Mouse (Mus musculus) gastrocnemius, postnatal 10 days (tissue): ENCODE data around the gene Patl2. TPM values are rescaled to one million over a fixed set of nuclear protein-coding genes. Genes with fewer than 3 reads are reported as not detected.

Source experiments
- DNase-seq: peaks from one replicate; pipeline ENCODE4 v3.0.0; 2021; ENCODE audit warnings: mixed read lengths
- total RNA-seq, 2 experiments: library from RNA; stranded (reverse); gene quantifications; 2 replicates each; pipeline ENCODE4 v1.2.3; 2021

Patl2 gene
- total RNA-seq, 2 experiments from 2014 or later, result not detected

GRCm38 (mm10) chr2:122171292-122171691 lies 14.7 kb downstream of the Patl2 start:
- DNase-seq, result no peak

- no peak for DNase-seq
Measured at GRCm38 (mm10) chr2:122164293-122164692, 21.7 kb downstream of the Patl2 start.

- DNase-seq, result no peak
Measured at GRCm38 (mm10) chr2:122163430-122164195, 22.4 kb downstream of the Patl2 start.

GRCm38 (mm10) chr2:122162529-122162928 lies 23.5 kb downstream of the Patl2 start:
- no peak for DNase-seq

DNA sequence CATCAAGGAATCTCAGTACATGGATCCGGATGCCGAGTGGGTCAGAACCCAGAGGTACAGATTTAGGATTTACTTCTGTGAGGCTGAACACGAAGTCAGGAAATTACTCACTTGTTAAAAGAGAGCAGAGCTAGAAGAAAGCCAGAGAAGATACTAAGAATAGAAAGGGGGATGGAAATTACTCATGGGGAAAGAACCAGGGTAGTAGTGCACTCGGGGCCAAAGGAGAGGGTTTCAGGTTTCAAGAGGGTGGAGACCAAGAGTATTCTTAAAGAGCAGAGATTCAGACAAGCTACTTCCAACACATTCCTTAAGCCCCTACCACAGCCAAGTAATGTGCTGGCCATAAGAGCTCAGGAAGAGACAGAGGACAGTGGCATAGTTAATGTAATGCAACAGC lies 24.4 kb downstream of the Patl2 start:
- DNase-seq, result no peak

DNA sequence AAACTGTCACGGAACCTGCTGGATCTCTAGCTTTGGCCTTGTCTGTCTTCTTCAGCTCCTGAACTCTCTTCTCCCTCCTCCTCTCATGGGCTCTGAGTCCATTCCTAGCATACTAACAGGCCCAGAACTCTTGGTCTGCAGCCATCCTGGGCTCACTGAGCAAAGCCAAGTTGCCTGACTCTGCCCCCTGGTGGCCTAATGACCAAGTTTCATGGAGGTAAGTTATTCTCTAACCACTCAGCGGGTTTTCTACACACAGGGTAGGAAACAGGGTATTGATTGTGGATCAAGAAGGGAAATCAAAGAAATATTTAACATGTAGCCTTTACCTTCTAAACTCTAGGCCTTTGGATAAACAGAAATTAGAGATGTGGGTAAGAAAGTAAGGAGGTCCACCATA lies 25.3 kb downstream of the Patl2 start, which contains the start of gene Trim69:
Gene Trim69, plus strand, starts transcription at position 21 of the 400 bp plus-strand sequence.
- DNase-seq, result peak; percentile 91

DNA sequence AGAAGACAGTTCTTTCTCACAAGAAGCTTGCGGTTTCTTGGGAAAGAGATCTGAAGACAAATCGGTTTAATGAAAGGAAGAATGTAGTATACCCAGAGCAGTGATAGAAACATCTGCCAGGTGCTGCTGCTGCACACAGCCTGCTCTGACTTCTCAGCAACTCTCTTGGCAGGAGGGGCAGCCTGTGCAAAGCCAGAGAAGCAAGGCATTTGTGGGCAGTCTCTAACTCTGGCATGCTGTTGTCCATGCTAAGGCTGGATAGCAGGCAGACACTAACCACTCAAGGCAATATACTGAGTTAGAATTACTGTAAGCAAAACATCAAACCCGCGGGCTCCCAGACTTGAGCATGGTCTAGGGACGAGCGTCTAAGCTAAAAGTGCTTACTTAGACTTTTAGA lies 26.3 kb downstream of the Patl2 start:
- no peak for DNase-seq

- DNase-seq, result no peak
Measured at GRCm38 (mm10) chr2:122158362-122158802, 27.6 kb downstream of the Patl2 start.

DNA sequence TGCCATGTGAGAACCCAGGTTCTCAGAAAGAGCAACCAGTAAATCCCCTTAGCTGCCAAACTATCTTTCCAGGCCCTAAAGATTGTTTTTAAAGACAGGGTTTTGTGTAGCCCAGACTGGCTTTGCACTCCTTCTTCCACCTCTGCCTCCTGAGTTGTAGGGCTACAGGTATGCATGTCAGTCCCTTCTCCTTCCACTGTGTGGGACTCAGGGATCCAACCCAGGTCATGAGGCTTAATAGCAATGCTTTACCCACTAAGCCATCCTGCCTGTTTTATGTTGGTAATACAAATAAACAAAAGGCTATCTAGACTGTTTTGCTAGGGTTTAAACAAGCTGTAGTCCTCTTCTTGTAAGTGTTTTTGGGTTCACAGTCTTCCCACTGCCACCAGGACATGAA lies 28.4 kb downstream of the Patl2 start:
- DNase-seq, result no peak

DNA sequence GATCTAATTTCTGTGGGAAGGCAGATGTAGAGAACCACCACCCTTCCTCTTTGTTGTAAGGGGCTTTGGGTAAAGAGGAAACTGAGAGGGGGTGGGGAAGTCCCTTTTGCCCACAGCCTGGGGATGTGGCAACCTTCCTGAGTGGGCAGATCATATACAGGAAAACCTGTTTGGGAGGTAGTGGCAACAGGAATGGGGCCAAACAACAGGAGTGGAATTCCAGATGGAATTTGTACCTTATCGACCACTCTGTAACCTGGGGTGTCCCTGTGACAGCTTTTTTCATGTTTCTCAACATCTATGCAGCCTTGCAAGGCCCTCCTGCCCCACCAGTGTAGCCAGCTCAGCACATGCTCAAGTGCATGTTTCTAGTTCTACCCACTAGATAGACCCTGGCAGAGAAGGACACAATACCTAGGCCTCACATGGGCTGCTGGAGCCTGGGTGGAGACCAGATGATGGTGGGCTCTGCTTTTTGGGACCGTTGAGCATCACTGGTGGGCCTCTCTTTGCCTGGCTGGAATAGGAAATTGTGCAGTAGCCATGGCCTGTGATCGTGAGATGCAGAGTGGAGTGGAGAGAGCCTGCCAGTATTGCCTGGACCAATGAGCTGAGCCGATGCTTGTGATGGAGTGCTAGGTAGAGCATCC lies 29.8 kb downstream of the Patl2 start:
- no peak for DNase-seq

DNA sequence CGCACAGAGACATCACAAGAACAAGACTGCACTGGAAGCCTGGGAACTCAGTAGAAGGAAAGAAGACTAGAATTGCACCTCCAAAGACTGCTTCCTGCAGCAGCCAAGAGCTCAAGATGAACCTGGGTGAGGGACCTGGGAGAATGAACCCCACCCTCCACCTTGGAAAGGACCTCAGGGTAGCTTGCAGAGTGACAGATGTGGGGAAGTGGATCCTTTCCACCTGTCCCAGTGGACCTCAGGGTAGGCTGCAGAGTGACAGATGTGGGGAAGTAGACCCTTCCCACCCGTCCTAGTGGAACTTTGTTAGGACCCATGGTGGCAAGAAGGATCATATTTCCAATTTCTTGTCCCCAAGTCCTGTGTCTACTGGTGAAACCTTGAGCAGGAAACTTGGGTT lies 30.7 kb downstream of the Patl2 start:
- no peak for DNase-seq

DNA sequence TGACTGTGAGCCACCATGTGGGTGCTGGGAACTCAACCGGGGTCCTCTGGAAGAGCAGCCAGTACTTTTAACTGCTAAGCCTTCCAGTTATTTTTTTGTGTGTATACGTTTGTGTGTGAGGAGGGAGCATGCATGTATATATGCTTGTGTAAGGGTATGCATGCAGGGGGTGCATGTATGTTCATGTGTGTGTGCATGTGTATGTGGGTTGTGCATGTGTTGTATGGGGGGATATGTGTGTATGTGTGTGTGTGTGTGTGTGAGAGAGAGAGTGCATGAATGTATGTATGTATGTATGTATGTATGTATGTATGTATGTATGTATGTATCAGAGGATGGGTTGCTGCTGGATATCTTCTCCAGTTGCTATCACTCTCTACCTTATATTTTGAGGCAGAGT lies 31.5 kb downstream of the Patl2 start:
- DNase-seq, result no peak

DNA sequence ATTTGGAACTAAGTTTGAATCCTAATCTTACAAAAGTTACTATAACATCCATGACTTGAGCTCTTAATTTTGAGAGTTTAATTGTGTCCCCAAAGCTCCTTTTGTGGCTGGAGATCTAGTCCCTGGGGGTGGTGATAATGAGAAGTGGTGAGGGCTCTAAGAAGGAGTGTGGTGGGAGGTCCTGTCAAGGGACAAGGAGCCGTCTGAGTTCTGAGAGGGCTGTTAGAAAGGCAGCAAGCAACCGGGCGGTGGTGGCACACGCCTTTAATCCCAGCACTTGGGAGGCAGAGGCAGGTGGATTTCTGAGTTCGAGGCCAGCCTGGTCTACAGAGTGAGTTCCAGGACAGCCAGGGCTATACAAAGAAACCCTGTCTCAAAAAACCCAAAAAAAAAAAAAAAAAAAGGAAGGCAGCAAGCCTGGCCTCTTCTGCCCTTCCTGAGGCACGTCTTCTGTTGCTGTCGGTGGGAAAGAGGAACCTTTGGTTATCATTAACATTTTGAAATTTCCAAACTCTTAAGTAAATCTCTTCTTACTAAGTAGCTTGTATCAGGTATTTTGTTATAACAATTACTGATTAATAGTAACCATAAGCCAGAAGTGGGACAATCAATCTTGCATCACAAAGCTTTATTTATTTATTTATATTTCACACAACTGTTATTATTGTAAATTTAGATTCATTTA lies 32.2 kb downstream of the Patl2 start:
- no peak for DNase-seq

- DNase-seq, result no peak
Measured at GRCm38 (mm10) chr2:122152850-122153249, 33.1 kb downstream of the Patl2 start.

DNA sequence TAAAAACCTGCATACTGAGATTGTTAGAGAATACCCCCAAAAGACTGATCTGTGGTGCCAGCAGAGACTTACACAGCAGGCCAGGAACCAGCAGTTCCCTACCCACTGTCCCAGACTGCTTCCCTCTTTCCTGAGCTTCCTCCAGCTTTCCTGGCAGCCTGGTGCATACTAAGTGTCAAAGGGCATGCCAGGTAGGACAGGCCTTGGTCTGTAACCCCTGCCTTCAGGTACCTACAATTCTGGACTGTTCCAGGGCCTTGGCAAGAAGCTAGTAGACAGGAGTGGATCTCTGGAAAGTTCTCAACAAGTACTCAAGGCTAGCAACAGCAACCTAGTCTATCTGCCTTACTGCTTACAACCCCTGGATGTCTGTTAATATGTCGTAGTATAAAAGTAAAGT lies 34.8 kb downstream of the Patl2 start:
- no peak for DNase-seq

DNA sequence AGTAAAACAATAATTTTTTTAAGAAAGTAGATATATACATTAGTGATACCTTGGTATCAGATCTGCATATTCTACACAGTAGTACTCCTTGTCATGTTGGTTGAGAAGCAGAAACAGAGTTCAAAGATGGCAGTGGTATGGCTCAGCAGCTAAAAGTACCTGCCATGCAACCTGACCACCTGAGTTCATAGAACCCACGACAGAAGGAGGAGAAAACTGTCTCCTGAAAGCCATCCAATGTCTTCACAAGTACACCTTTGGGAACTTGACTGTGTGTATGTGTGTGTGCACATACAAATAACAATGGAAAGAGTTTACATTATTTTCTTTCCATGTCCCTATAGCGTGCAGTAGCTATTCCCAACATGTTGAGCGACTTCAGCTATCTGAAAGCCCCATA lies 36.3 kb downstream of the Patl2 start:
- DNase-seq, result no peak

- DNase-seq, result no peak
Measured at GRCm38 (mm10) chr2:122149316-122149715, 36.7 kb downstream of the Patl2 start.

DNA sequence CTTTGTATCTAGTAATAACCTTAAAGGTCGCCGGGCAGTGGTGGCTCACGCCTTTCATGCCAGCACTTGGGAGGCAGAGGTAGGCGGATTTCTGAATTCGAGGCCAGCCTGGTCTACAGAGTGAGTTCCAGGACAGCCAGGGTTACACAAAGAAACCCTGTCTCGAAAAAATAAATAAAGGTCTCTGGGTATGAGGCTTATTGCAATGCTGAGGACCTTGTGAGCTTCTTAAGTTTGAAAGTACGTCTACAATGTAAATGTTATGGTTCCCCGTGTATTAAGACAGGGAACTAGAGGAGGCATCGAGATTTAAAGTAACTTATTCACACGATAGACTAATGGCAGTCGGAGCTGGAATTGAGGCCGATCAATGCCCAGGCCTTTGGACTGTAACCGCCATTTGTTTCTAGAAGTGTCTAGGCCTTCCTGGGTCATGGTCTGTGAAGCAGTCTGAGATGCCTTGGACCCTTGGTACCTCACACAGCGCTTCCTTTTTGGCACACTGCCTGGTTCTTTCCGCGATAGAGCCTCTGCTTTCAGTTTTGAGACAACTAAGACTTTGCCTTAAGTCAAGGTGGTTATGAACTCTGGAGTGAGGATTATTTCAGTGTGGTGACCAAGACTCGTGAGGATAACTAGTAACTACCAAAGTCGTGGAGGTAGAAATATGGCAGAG lies 37.6 kb downstream of the Patl2 start:
- DNase-seq, result peak; percentile 61

- peak; percentile 92 for DNase-seq
Measured at GRCm38 (mm10) chr2:122147508-122148241, 38.3 kb downstream of the Patl2 start, which contains the start of gene B2m. B2m (plus strand) TSS chr2:122147686.

GRCm38 (mm10) chr2:122146687-122147086 lies 39.3 kb downstream of the Patl2 start:
- no peak for DNase-seq

DNA sequence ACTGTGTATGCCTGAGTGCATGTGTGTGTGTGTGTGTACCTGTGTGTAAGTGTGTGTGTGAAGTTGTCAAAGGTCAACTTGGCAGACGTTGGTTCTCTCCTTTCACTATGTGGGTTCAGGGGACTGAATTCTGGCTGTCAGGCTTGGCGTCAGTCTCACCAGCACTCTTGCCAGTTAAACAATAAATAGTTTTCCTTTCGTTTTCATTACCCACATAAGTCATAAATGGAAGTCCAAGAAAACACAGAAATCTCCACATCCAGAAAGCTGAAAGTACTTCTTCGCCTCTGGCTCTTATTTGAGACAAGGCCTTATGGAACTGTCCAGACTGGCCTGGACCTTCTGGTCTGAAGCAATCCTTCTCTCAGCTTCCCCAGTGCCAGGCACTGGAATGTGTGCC lies 40.2 kb downstream of the Patl2 start:
- no peak for DNase-seq

GRCm38 (mm10) chr2:122143111-122143510 lies 42.9 kb downstream of the Patl2 start:
- DNase-seq, result no peak
